Mouse (Mus musculus) midbrain, embryonic 10.5 days (tissue): Measurements from ENCODE around the gene Lingo4. TPM values are rescaled to one million over a fixed set of nuclear protein-coding genes. Genes with fewer than 3 reads are reported as not detected.

Source experiments
- DNase-seq: peaks from one replicate; pipeline ENCODE4 v3.0.0-alpha.2; 2017; ENCODE audit warnings: low spot score
- H3K27ac ChIP-seq: fragments of 300-500 bp; sonication (generic); replicated peaks from 2 replicates; pipeline ENCODE4 v1.5.1; 2016; ENCODE audit warnings: mild to moderate bottlenecking
- H3K27me3 ChIP-seq: fragments of 300-500 bp; sonication (generic); 2 replicates; pipeline ENCODE4 v1.6.1; 2016; ENCODE audit warnings: low read depth, mild to moderate bottlenecking; ENCODE audit not compliant: poor library complexity, severe bottlenecking
- H3K36me3 ChIP-seq: fragments of 300-500 bp; sonication (generic); 2 replicates; pipeline ENCODE4 v1.6.1; 2016; ENCODE audit warnings: mild to moderate bottlenecking, moderate library complexity
- H3K4me1 ChIP-seq: fragments of 300-500 bp; sonication (generic); 2 replicates; pipeline ENCODE4 v1.6.1; 2016
- H3K4me3 ChIP-seq: fragments of 300-500 bp; sonication (generic); 2 replicates; pipeline ENCODE4 v1.5.1; 2016; ENCODE audit warnings: mild to moderate bottlenecking, moderate library complexity
- H3K9me3 ChIP-seq: fragments of 300-500 bp; sonication (generic); replicated peaks from 2 replicates; pipeline ENCODE4 v1.6.1; 2016; ENCODE audit warnings: mild to moderate bottlenecking
- WGBS: fragments of 180-500 bp; shearing (Covaris S2); methylation state at CpG from one replicate; pipeline ENCODE4 v1.1.7; 2016; 5-methylcytosine and 5-hydroxymethylcytosine counted together
- polyA plus RNA-seq: library from polyadenylated mRNA; unstranded; fragments of >200 nt; fragmentation: Nextera tagmentation; extraction: Ambion mirVana; gene quantifications from 2 replicates; pipeline ENCODE4 v1.2.1, GENCODE M21; 2016

Gene Lingo4
- polyA plus RNA-seq, 1 experiment from 2014 or later: 0.72 TPM

DNA sequence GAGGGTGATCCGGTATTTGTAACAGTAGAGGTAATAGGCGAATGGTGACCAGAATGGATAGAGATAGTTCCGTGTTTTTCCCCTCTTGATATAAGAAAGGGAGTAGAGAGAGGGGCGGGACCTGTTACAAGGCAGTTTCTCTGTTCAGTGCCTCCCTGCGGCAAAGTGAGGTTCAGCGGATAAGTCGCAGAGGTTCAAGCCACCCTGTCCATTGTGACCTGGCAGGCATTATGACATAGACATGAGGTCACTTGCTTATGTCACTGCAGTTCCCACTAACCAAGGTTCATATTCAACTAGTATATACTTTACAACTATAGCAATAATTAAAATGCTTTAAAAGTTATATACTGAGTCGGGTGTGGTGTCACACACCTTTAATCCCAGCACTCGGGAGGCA, 38.1 kb downstream of the Lingo4 start:
- Histone ChIP-seq H3K27ac (no peak overlapping the region), H3K36me3 (no peaks in the 10 kb centered on the region), H3K4me3 (no peak overlapping the region), H3K9me3 (no peaks in the 10 kb centered on the region), H3K4me1 (no peaks in the 10 kb centered on the region), H3K27me3 (no peaks in the 10 kb centered on the region)
- DNase-seq: no peak
- WGBS: 80% methylated on average over 9 of the region's 9 CpGs

DNA sequence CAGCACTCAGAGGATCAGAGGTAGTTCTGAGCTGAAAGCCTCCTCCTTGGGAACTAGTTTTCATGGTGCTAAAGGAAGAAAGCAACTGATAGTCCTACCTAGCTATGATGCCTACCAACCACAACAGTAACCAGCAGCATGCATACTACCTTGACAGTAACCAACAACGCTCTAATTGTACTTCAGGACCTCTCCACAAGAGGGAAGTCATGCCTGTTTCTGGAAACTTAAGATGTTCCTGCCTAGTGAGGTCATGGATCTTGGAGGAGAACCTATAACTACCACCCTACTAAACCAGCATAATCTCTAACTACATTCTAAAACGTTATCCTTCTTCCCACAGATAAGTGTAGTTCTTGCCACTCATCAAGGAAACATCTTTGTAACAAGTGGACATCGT, 42.9 kb downstream of the Lingo4 start:
- no peaks in the 10 kb centered on the region for H3K27me3 ChIP-seq
- H3K9me3 ChIP-seq: no peaks in the 10 kb centered on the region
- H3K36me3 ChIP-seq: peaks cover 17% of the 10 kb centered on the region
- DNase-seq: no peak
- H3K4me1 ChIP-seq: peaks cover 10% of the 10 kb centered on the region
- 41% methylated on average over 3 of the region's 3 CpGs for WGBS
- H3K4me3 ChIP-seq: no peak overlapping the region
- H3K27ac ChIP-seq: no peak overlapping the region

- under 1% methylated on average over 38 of the region's 39 CpGs for WGBS
- H3K27ac ChIP-seq: peak within 1 kb of the TSS; percentile 93
- DNase-seq: peak; percentile 96
Observed at GRCm38 (mm10) chr3:94442951-94443596, 44.8 kb downstream of the Lingo4 start, which contains the start of gene Mrpl9. Gene Mrpl9 (plus strand): TSS chr3:94443318.

GRCm38 (mm10) chr3:94443597-94443964, 45.3 kb downstream of the Lingo4 start, which contains the start of gene Oaz3:
Gene Oaz3 (minus strand): TSS chr3:94443915.
- peak within 1 kb of the TSS; percentile 93 for H3K27ac ChIP-seq
- no peaks in the 10 kb centered on the region for H3K27me3 ChIP-seq

More at GRCm38 (mm10) chr3:94442951-94443596, 44.8 kb downstream of the Lingo4 start, which contains the start of gene Mrpl9:
- H3K4me1 ChIP-seq: peaks cover 10% of the 10 kb centered on the region
- H3K9me3 ChIP-seq: no peaks in the 10 kb centered on the region
- H3K27me3 ChIP-seq: no peaks in the 10 kb centered on the region
- peak within 1 kb of the TSS; percentile 98 for H3K4me3 ChIP-seq
- H3K36me3 ChIP-seq: peaks cover 36% of the 10 kb centered on the region

DNA sequence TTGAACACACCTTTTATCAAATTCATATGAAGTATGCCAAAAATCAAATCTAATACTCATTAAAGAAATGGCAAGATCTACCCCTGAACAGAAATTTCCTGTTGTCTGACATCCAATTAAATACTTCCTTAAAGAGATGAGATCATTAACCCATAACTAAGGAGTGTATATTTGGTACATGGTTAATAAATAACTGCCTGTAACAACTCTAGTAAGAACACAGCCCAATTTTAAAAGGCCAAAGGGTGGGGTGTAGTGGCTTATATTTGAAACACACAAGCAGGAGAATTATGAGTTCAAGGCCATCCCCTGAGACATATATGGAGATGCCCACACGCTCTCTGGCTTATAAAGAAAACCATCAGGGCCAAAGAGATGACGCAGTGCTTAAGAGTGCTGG, 51.1 kb downstream of the Lingo4 start:
- Histone ChIP-seq H3K4me3 (no peak overlapping the region), H3K27ac (no peak overlapping the region), H3K36me3 (peaks cover 62% of the 10 kb centered on the region), H3K27me3 (no peaks in the 10 kb centered on the region), H3K4me1 (peaks cover 3% of the 10 kb centered on the region), H3K9me3 (no peaks in the 10 kb centered on the region)
- WGBS: 89% methylated on average over 2 of the region's 2 CpGs
- DNase-seq: no peak

More at GRCm38 (mm10) chr3:94443597-94443964, 45.3 kb downstream of the Lingo4 start, which contains the start of gene Oaz3:
- Histone ChIP-seq H3K4me3 (peak within 1 kb of the TSS; percentile 98), H3K36me3 (peaks cover 41% of the 10 kb centered on the region), H3K4me1 (peaks cover 10% of the 10 kb centered on the region), H3K9me3 (no peaks in the 10 kb centered on the region)
- WGBS: under 1% methylated on average over 24 of the region's 24 CpGs
- DNase-seq: no peak

Other genes with a start within 250 kb of the Lingo4 start
- not detected in 2 replicates for gene Gm10696, start 220.3 kb upstream of the Lingo4 start, polyA plus RNA-seq
- not detected in 2 replicates for gene Gm5286, start 201.8 kb upstream of the Lingo4 start, polyA plus RNA-seq
- gene Gm4778, start 134.5 kb upstream of the Lingo4 start, polyA plus RNA-seq: not detected in 2 replicates
- gene Them4, start 88.4 kb upstream of the Lingo4 start, polyA plus RNA-seq: 9.4 and 10.4 TPM in 2 replicates
- gene Them5, start 56.4 kb upstream of the Lingo4 start, polyA plus RNA-seq: not detected in 2 replicates
- gene C2cd4d, start 36.1 kb upstream of the Lingo4 start, polyA plus RNA-seq: 0.23 and 0.68 TPM in 2 replicates
- gene Rorc, start 25.7 kb upstream of the Lingo4 start, polyA plus RNA-seq: 0.14 TPM in 1 of 2 replicates, not detected in the other
- 45.2 and 53.8 TPM in 2 replicates for gene Tdrkh, start 14.8 kb downstream of the Lingo4 start, polyA plus RNA-seq
- 71.7 and 72.9 TPM in 2 replicates for gene Mrpl9, start 44.8 kb downstream of the Lingo4 start, polyA plus RNA-seq
- gene Oaz3, start 45.4 kb downstream of the Lingo4 start, polyA plus RNA-seq: 0.58 and 0.65 TPM in 2 replicates
- 69.0 and 128 TPM in 2 replicates for gene Celf3, start 79.8 kb downstream of the Lingo4 start, polyA plus RNA-seq
- 8.4 and 12.5 TPM in 2 replicates for gene Riiad1, start 81.8 kb downstream of the Lingo4 start, polyA plus RNA-seq
- gene Snx27, start 184.2 kb downstream of the Lingo4 start, polyA plus RNA-seq: 44.8 and 48.6 TPM in 2 replicates
- gene Gm10972, start 244.6 kb downstream of the Lingo4 start, polyA plus RNA-seq: not detected in 2 replicates